Mouse (Mus musculus): ENCODE measurements around the gene Dnajc19. TPM values are rescaled to one million over a fixed set of nuclear protein-coding genes. Genes with fewer than 3 reads are reported as not detected.

Dnajc19 gene
- polyA plus RNA-seq, 1 experiment from 2014 or later: 147 TPM

DNA sequence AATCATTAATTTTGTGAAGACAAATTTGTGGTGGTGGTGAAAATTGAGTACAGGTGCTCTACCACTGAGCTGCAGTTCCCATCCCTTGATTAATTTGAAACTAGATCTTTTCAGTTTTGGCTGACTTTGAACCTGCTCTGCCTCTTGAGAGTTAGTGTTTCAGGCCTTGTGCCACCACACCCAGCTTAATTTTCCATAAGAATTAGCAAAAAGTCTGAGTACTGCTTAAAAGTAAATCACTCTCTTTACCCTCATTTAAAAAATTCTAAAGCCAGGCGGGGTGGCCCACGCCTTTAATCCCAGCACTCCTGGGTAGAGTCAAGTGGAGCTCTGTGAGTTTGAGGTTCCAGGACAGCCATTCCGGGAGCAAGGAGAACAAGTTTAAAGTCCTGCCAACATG lies 45.4 kb downstream of the Dnajc19 start:
- Histone ChIP-seq H3K4me1 (ENCODE audit: insufficient read depth, low read length) (peaks cover 17% of the 10 kb centered on the region), H3K4me2 (replicated peaks; ENCODE audit: low read depth, low read length) (no peak overlapping the region), H3K27ac (ENCODE audit: low read length) (peak overlapping the region; percentile 46; the same call in 1 of the 2 replicates), H3K36me3 (ENCODE audit: insufficient read depth, low read length) (no peaks in the 10 kb centered on the region), H3K27me3 (ENCODE audit: insufficient read depth, low read length) (no peaks in the 10 kb centered on the region), H3K9ac (replicated peaks; ENCODE audit: low read length) (no peak overlapping the region), H3K4me3 (ENCODE audit: low read length) (no peak overlapping the region), H3K9me3 (ENCODE audit: low read length) (no peaks in the 10 kb centered on the region)
- 90% methylated on average over 3 of the region's 3 CpGs for WGBS
- ATAC-seq (ENCODE audit: low FRiP score, low TSS enrichment): no peak

DNA sequence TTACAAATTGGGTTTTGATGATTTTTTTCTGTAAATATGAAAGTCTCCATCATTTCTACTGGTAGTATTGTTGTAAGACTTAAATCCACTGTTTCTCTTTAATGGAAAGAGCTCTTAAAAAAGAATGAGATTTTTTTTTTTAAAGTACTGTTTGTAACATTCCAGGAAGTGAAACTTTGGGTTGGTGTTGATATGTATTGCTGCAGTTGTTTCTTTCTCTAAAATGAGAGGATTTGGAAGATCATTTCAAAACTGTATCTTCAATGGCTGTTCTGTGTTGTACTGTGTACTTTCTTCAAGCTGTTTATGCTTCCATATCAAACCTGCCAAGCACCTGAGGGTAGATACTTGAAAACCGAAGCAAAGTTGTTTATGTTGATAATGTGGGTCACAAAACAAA lies 46.3 kb downstream of the Dnajc19 start:
- peaks cover 17% of the 10 kb centered on the region for H3K4me1 ChIP-seq (ENCODE audit: insufficient read depth, low read length)
- H3K36me3 ChIP-seq (ENCODE audit: insufficient read depth, low read length): no peaks in the 10 kb centered on the region
- no peak overlapping the region for H3K4me2 ChIP-seq (replicated peaks; ENCODE audit: low read depth, low read length)
- no peaks in the 10 kb centered on the region for H3K9me3 ChIP-seq (ENCODE audit: low read length)
- no peak overlapping the region for H3K4me3 ChIP-seq (ENCODE audit: low read length)
- no peak overlapping the region for H3K27ac ChIP-seq (ENCODE audit: low read length)
- no peak overlapping the region for H3K9ac ChIP-seq (replicated peaks; ENCODE audit: low read length)
- 84% methylated on average over 1 of the region's 1 CpGs for WGBS
- H3K27me3 ChIP-seq (ENCODE audit: insufficient read depth, low read length): no peaks in the 10 kb centered on the region
- no peak for ATAC-seq (ENCODE audit: low FRiP score, low TSS enrichment)

DNA sequence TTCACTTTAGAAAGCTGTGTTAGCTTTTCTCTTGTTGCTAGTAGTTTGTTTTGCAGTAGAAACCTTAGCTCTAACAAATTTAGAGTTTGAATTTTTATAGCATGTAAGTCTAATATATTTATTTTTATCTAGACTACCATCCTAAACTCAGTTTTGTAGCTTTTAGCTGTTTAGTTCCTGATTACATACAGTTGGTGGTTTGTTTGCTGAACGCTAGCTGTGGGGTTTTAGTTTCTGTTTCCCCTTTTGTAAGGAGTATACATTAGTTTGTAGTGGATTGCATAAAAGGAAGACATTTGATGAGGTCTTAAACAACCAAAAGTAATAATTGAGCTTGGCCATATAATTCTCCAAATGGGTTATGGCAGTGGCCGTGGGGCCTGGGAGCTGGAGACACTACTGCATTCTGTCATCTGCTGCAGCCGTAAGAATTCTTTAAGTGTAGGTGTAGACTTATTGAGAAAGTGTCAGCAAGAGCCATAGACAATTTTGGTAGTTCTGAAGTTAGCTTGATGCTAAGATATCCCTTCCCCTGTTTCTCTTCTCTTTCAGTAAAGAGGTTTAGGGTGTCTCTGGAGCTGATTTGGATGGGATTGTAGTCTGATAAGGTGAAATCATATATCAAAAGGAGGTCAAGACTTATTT lies 47.3 kb downstream of the Dnajc19 start:
- Histone ChIP-seq H3K36me3 (ENCODE audit: insufficient read depth, low read length) (no peaks in the 10 kb centered on the region), H3K4me1 (ENCODE audit: insufficient read depth, low read length) (peaks cover 17% of the 10 kb centered on the region), H3K9ac (replicated peaks; ENCODE audit: low read length) (no peak overlapping the region), H3K9me3 (ENCODE audit: low read length) (no peaks in the 10 kb centered on the region), H3K4me3 (ENCODE audit: low read length) (no peak overlapping the region), H3K4me2 (replicated peaks; ENCODE audit: low read depth, low read length) (no peak overlapping the region), H3K27ac (ENCODE audit: low read length) (no peak overlapping the region), H3K27me3 (ENCODE audit: insufficient read depth, low read length) (no peaks in the 10 kb centered on the region)
- ATAC-seq (ENCODE audit: low FRiP score, low TSS enrichment): no peak
- WGBS: 82% methylated on average over 3 of the region's 3 CpGs

DNA sequence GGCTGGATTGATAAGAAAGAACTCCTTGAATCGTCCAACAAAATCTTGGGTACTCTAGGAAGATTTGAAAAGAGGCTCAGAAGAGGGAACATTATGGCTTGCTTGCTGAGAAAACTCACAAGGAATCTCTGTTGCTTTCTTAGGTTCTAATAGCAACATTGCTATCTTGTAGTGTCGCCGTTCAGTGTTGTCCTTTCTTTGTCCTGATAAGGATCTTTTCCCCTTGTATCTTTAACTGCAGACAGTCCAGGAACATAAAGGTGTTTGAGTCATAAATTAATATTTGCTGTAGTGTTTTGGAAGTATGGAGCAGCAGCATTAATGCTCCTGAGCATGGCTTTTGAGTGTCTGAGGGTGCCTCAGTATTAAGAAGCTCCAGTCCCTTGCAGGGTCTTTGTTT lies 50.5 kb downstream of the Dnajc19 start:
- H3K36me3 ChIP-seq (ENCODE audit: insufficient read depth, low read length): no peaks in the 10 kb centered on the region
- H3K4me1 ChIP-seq (ENCODE audit: insufficient read depth, low read length): peaks cover 17% of the 10 kb centered on the region
- H3K4me3 ChIP-seq (ENCODE audit: low read length): no peak overlapping the region

DNA sequence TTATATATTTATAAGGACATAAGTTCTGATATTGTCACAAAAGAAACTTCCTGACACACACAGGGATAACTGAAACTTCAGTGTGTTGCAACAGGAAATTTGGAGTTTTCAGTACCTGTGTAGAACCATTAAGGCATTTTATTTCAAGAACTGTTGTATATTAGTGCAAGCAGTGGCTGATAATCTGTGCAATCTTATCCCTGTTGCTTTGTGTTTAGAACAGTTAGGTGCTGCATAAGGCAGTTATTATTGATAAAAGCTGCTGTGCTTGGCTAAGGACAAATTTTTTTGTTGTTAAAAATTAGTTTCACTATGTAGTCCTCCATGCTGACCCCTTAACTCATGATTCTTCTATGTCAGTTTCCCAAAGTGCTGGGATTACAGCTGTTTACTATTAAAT lies 52.2 kb downstream of the Dnajc19 start:
- no peak for ATAC-seq (ENCODE audit: low FRiP score, low TSS enrichment)
- no peaks in the 10 kb centered on the region for H3K27me3 ChIP-seq (ENCODE audit: insufficient read depth, low read length)
- H3K4me3 ChIP-seq (ENCODE audit: low read length): no peak overlapping the region

More for the DNA sequence above, 50.5 kb downstream of the Dnajc19 start:
- WGBS: 82% methylated on average over 3 of the region's 3 CpGs
- H3K27ac ChIP-seq (ENCODE audit: low read length): no peak overlapping the region
- H3K9me3 ChIP-seq (ENCODE audit: low read length): no peaks in the 10 kb centered on the region
- H3K4me2 ChIP-seq (replicated peaks; ENCODE audit: low read depth, low read length): no peak overlapping the region
- no peaks in the 10 kb centered on the region for H3K27me3 ChIP-seq (ENCODE audit: insufficient read depth, low read length)
- no peak overlapping the region for H3K9ac ChIP-seq (replicated peaks; ENCODE audit: low read length)
- ATAC-seq (ENCODE audit: low FRiP score, low TSS enrichment): no peak

DNA sequence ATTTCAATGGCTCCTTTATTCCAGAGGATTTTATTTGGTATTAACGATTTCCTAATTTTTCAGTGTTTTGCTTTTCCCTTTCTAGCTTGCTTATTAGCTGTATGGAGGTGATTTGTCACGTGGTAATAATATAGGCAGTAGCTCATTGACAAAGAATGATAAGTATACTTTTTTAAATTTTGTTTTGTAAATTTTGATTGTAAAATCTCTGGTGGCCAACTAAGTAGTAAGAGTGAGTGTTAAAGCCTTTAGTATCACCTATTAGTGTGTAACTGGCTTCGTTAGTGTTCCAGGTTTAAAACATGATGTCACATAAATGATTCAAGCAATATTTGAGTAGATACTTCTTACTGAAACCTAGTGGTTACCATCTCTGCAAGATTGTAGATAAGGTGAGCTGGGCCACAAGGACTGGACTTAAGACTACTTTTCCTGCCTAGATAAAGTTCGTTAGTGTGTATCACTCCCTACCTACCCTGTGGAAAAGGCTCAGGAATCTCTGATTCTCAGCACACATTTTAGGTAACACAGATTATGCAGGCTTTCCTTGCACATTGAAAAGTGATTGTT lies 59.8 kb downstream of the Dnajc19 start:
- 70% methylated on average over 4 of the region's 4 CpGs for WGBS
- H3K4me1 ChIP-seq (ENCODE audit: insufficient read depth, low read length): peaks cover 6% of the 10 kb centered on the region
- H3K4me3 ChIP-seq (ENCODE audit: low read length): peak overlapping the region; percentile 95
- H3K9me3 ChIP-seq (ENCODE audit: low read length): no peaks in the 10 kb centered on the region
- H3K27ac ChIP-seq (ENCODE audit: low read length): no peak overlapping the region
- ATAC-seq (ENCODE audit: low FRiP score, low TSS enrichment): no peak
- H3K9ac ChIP-seq (replicated peaks; ENCODE audit: low read length): no peak overlapping the region
- peak overlapping the region; percentile 80 for H3K4me2 ChIP-seq (replicated peaks; ENCODE audit: low read depth, low read length)
- no peaks in the 10 kb centered on the region for H3K36me3 ChIP-seq (ENCODE audit: insufficient read depth, low read length)
- no peaks in the 10 kb centered on the region for H3K27me3 ChIP-seq (ENCODE audit: insufficient read depth, low read length)

More for the DNA sequence above, 52.2 kb downstream of the Dnajc19 start:
- Histone ChIP-seq H3K4me2 (replicated peaks; ENCODE audit: low read depth, low read length) (no peak overlapping the region), H3K27ac (ENCODE audit: low read length) (no peak overlapping the region), H3K36me3 (ENCODE audit: insufficient read depth, low read length) (no peaks in the 10 kb centered on the region), H3K9ac (replicated peaks; ENCODE audit: low read length) (no peak overlapping the region), H3K9me3 (ENCODE audit: low read length) (no peaks in the 10 kb centered on the region), H3K4me1 (ENCODE audit: insufficient read depth, low read length) (peaks cover 7% of the 10 kb centered on the region)

DNA sequence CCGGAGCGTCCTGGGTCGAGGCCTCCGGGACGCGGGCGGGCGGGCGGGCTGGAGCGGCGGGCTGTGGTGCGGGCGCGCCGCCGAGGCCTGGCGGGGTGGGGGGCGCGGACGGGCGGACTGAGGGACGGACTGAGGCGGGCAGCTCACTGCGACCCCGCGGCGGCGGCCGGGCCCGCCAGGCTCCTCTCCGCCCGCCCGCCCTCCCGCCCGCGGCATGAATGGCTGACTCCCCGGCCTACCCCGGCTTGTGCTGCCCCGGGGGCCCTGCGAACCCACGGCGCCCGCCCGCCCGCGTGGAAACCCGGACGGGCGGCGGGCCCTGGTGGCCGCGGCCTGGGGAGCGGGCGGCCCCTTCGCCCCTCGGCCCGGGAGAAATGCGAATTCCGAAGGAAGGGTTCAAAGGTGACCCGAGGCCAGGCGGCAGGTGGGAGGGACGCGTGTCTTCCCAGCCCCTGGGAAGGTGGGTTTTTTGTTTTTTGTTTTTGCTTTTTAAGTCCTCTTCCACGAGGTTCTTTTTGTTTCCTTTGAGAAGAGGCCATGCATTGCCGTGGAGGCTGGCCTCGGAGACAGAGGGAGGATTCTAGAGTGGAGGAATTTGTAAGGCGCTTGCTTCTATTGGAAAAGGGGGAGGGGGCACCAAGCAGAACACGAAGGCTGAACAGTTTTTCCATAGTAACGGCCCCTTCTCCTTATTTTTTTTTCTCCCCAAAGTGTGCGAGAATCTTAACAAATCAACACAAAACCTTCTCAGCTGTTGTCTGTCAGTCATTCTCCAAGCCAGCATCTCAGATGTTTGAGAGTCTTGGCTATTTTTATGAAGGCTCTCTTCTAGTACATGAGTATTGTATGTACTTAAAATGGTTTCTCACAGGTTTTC lies 60.5 kb downstream of the Dnajc19 start:
- peak; percentile 67 for ATAC-seq (ENCODE audit: low FRiP score, low TSS enrichment)
- H3K9ac ChIP-seq (replicated peaks; ENCODE audit: low read length): peak overlapping the region; percentile 89
- under 1% methylated on average over 52 of the region's 70 CpGs for WGBS
- peak overlapping the region; percentile 80 for H3K4me2 ChIP-seq (replicated peaks; ENCODE audit: low read depth, low read length)
- H3K4me1 ChIP-seq (ENCODE audit: insufficient read depth, low read length): peaks cover 6% of the 10 kb centered on the region
- H3K4me3 ChIP-seq (ENCODE audit: low read length): peak overlapping the region; percentile 95
- H3K27me3 ChIP-seq (ENCODE audit: insufficient read depth, low read length): no peaks in the 10 kb centered on the region
- no peaks in the 10 kb centered on the region for H3K9me3 ChIP-seq (ENCODE audit: low read length)
- no peaks in the 10 kb centered on the region for H3K36me3 ChIP-seq (ENCODE audit: insufficient read depth, low read length)
- peak overlapping the region; percentile 88 for H3K27ac ChIP-seq (ENCODE audit: low read length)

DNA sequence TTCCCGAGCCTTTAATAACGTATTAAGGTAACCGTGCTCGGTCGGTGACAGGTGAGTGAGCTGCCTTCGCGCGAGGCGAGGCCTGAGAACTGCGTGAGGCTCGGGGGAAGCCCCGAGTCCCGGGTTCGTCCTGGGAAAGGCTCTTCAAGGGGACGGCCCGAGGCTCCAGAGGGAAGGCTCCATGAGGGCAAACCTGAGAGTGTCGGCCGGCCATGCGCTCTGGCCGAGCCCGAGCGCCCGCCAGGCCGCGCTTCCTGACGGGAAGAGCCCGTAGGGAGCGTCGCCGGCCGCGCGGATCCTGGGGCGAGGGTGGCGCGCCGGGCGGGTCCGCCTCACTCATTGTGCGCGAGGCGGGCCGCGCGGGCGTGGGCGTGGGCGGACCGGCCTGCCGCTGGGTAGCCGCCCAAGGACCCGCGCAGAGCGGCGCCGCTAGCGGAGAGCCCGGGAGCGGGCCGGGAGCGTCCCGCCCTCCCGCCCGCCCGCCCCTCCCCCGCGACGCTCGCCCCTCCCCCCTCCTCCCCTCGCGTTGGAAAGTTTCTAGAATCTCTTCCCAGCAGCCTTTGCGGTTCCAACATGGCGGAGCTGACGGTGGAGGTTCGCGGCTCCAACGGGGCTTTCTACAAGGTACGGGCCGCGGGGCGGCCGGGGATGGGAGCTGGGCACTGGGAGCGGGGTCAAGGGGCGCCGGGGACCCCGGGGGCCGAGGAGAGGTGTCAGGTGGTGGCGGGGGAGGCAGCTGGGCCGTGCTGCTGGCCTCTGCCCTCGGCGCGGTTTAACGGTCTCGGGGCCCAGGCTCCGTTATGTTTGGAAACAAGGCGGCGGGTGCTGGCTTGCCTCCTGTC lies 61.4 kb downstream of the Dnajc19 start, which contains the start of gene Fxr1:
Fxr1 (plus strand) TSS at position 404 of the 842 bp plus-strand sequence.
- Histone ChIP-seq H3K27ac (ENCODE audit: low read length) (peak within 1 kb of the TSS; percentile 88), H3K27me3 (ENCODE audit: insufficient read depth, low read length) (no peaks in the 10 kb centered on the region), H3K4me3 (ENCODE audit: low read length) (peak within 1 kb of the TSS; percentile 95), H3K36me3 (ENCODE audit: insufficient read depth, low read length) (no peaks in the 10 kb centered on the region), H3K9ac (replicated peaks; ENCODE audit: low read length) (peak within 1 kb of the TSS; percentile 89), H3K4me2 (replicated peaks; ENCODE audit: low read depth, low read length) (peak within 1 kb of the TSS; percentile 80), H3K4me1 (ENCODE audit: insufficient read depth, low read length) (peaks cover 6% of the 10 kb centered on the region), H3K9me3 (ENCODE audit: low read length) (no peaks in the 10 kb centered on the region)
- peak; percentile 98 for ATAC-seq (ENCODE audit: low FRiP score, low TSS enrichment)
- WGBS: under 1% methylated on average over 54 of the region's 97 CpGs

DNA sequence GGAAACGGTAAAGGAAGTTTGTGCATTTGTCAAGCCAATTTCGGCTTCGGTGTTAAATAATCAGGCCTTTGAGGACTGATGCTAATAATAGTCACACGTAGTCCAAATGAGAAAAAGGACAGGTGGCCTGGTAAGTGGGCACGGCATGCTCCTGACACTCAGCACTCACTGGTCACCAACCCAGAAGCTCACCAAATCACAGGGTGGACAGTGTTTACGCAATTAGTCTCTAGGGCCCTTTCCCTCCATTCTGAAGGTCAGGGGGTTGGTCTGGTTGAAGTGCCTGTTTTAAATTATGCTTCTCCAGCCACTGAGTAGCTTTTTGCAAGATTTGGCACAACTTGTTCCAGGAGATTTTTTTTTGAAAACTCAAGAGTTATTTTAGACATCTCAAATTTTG lies 72.9 kb downstream of the Dnajc19 start:
- Histone ChIP-seq H3K9me3 (ENCODE audit: low read length) (no peaks in the 10 kb centered on the region), H3K36me3 (ENCODE audit: insufficient read depth, low read length) (no peaks in the 10 kb centered on the region), H3K27me3 (ENCODE audit: insufficient read depth, low read length) (no peaks in the 10 kb centered on the region), H3K4me2 (replicated peaks; ENCODE audit: low read depth, low read length) (no peak overlapping the region), H3K9ac (replicated peaks; ENCODE audit: low read length) (no peak overlapping the region), H3K27ac (ENCODE audit: low read length) (no peak overlapping the region), H3K4me3 (ENCODE audit: low read length) (no peak overlapping the region), H3K4me1 (ENCODE audit: insufficient read depth, low read length) (no peaks in the 10 kb centered on the region)
- ATAC-seq (ENCODE audit: low FRiP score, low TSS enrichment): no peak
- WGBS: 67% methylated on average over 6 of the region's 6 CpGs
